Mouse (Mus musculus) right cerebral cortex, postnatal 4 days (tissue): Measurements from ENCODE around the gene Piezo1.

Experiments used
- DNase-seq: peaks from one replicate; pipeline ENCODE4 v3.0.0-alpha.2; 2022

Piezo1 gene

DNA sequence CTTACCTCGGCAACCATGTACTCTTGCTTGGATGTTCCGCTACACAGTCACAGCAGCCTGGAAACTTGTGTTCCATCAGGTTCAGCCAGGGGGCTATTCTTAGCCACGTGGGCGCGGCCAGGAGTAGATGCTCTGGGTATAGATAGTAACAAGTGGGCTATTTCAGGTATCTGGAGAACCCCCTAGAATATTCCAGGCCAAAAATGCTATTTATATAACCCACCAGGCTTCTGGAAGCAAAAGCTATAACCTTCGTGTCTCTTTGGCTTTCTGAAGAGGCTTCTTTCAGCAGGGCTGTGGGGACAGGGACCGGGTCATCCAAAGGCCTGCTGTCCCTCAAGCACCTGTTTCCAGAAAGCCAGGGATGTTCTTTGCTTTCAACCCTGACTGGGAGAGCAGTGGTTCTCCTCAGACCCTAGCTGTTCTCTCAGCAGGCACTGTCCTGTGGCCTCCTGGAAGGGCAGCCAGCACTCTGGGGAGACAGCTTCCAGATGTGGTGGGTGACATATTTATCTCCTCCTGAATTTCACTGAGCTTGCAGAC is 99.9 kb downstream of the Piezo1 start:
- DNase-seq: no peak

DNA sequence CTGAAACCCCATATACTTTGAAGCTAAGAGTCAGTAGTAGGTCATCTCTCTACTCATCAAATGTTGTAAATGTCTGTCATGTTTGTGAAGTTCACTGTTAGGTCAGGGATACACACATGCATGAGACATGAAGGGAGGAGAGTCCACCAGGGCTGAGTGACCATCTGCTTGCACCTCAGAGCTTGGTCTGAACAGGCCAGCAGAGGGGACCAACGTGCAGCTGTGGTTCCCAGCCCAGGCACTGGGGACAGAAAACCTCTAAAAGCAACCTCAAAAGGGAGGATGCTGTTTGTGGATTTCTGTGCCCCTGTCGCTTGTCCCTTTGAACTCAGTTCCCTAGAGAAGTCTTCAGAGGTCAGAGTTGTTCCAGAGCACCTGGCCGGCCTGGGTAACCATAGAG is 105.9 kb downstream of the Piezo1 start:
- no peak for DNase-seq

DNA sequence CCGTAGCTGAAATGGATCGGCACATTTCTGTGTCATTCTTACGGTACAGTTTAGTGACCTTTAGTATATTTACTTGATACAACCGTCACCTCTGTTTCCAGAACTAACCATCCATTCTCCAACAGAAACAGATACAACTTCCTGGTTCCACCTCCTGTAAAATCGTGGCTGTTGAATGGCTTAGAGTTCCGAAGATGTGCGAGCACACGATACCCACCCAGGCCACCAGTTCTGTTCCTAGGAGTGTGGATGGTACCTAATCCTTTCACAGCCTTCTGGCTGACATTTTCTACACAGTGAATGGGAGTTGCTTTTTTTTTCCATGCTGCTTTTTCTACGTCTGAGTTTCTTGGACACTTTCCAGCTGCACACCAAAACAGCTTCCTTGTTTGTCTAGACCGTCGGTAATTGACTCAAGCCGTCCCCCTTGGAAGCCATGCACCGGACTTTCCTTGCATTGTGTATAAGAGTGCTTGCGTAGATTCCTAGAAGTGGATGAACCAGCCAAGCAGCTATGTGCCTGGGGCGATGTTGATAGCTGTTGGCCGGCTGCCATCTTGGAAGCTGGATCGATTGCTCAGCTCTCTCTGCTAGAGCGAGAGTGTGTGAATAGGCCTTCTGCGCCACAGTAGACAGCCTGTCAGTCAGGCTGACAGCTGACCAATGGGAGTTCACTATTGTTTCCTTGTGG is 106.9 kb downstream of the Piezo1 start:
- peak; percentile 84 for DNase-seq

DNA sequence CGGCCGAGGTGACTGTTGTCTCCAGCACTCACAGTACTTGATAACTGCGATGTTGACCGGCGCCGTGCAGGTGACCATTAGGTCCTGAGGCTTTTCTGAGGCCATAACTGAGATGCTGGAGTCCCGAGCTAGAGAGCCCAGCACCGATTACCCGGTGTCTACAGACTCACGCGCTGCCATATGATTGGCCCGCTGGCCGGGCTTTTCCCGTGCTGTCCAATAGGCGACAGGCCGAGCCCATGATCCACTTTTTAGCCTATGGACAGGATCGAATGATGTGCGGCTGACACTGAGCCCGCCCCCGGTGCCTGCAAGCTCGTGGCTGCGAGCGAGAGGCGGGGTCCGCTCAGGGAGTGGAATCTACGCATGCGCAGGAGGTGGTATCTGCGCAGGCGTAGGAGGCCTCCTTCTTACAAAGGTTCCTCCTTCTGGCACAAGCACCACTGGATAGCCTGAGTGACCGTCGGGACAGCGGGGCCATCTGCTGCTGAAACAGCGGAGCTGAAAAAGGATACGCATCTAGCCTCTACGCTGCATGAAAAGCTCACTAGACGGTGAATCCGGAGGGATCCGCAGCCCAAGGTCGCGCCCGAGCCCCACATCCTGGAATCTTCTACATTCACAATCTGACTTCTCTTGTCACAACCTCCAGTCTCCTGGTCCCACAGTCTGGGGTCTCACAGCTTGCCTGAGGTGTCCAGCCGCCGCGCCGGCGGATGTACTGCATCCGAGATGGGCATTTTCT is 107.7 kb downstream of the Piezo1 start, which contains the start of gene Mvd:
Gene Mvd (minus strand): TSS at position 161 of the 745 bp plus-strand sequence.
- peak; percentile 96 for DNase-seq

DNA sequence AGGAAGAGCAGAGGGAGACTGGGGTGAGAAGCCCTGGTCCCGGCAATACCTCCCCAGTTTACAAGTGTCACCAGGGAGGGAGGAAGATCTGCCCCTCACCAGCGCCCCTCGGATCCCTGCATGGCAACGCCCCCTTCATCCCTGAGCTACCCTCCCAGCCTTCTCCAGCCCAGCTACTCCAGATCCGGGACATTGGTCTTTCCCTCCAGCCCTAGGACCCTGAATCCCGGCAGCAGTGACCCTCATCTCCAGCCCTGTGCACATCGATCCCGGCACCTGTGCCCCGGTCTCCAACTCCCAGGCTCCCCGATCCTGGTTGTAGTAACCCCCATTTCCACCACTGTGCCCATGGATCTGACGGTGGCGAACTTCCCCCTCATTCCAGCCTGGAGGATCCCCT is 108.3 kb downstream of the Piezo1 start:
- DNase-seq: no peak

DNA sequence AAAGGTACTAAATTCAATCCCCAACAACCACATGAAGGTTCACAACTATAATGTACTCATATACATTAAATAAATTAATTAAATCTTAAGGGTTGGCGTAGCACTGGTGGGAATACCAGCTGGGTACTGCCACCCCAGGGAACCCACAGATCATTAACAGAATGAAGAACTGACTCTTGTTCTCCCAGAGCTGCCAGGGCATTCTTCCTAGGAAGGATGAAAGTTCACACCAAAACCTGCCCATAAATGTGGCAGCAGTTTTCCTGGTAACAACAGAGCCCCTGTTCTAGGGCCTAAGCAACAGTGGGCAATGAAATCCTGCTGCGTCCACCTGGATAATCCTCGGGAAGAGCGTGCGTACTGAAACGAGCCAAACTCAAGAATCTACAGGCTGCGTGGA is 108.8 kb downstream of the Piezo1 start:
- DNase-seq: no peak

DNA sequence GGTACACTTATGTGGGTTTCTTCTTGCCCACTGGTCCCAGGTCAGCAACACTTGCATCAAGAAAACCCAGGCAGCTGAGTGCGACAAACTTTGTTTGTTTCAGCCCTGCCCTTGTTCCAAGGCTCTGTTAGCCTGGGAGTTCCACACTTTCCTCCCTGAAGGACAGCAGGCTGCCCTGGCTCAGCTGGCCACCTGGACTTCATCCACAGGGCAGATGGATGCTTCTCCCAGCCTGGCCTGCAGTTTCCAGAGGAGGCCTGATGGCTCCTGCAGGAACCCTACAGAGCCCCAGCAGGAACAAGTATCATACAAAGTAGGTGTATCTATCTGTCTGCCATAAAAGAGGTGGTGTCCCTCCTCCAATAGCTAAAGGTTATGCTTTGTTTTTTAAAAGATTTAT is 109.8 kb downstream of the Piezo1 start:
- no peak for DNase-seq

DNA sequence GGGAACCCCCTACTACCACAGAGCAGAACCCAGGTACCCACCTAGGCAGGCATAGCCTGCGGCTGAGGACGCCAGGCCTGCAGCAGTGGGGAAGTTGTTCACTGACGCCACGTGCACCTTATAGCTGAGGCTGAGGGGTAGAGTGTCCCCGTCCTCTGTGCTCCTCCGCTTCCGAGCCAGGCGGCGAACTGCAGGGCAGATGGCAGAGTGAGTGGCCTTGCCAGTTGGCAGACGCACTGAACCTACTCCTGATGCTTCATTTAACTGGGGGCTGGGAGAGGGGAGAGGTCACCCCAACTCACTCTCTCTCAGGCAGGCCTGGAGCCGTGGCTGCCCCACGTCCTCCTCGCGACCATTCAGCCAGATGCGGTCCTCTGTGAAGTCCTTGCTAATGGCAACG is 111.8 kb downstream of the Piezo1 start:
- DNase-seq: no peak

DNA sequence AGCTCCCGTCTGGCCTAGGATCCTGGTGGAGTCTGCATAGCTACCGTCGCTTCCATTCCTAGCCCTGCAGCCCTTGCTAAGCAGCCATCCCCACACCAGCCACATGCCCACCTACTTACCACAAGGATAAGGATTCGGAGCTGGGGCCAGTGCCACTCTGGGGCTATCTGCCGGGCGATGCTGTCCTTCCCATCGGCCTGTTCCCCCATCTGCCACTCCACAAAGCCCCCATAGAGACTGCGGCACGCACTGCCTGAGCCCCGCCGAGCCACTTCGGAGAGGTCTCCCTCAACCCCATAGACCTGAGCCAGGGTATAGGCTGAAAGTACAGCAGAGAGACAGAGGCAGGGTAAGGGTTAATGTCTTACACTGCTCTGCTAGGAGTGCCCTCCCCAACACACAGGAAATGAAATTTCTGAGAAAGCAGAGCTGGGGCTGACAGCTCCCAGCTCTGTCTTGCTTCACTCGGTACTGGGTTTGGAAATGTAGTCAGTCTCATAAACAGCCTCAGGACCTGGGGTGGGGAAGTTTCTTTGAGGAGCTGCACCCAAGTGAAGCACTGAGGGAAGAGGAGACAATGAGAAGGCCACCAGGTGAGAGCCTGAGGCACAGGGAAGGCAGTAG is 113.3 kb downstream of the Piezo1 start:
- DNase-seq: no peak

DNA sequence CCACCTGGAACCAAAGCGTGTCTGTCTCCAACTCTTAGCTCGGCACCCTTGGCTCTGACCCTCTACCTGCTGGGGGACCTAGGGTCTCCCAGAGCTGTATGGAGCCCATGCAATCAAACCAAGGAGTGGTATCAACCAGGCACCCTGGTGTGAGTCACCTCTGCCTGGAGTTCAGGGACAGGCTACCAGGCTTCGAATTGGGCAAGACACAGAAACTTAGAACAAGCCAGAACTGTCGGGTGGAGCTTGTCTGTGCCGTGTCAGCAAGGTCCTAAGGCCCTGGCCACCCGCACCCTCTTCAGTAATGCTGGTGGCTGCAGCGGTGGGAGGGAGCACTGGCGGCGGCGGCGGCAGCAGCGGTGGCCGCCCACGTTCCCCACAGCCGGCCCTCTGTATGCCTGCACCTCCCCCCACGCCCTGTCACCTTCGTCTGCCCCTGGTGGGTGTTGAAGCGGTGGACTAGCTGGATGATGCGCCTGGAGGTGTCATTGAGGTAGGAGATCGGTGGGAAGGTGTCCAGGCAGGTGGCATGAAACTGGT is 114.5 kb downstream of the Piezo1 start:
- no peak for DNase-seq

DNA sequence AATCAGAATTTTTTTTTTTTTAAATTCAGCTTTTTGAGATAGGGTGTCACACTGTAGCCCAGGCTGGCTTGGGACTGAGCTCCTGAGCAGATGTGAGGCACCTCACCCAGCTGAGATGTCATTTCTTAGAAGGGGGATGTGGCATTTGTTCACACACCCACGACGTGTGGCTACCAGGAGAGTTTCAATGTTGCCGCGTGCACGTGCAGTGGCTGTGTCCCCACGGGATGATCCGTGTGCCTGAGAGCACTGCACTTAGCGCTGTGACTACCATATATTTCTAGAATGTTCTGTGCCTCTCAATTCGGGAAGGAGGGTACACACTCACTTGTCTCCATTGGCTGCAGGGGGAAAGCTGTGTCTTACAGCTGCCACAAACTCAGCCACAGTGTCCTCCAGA is 115.0 kb downstream of the Piezo1 start:
- DNase-seq: no peak

DNA sequence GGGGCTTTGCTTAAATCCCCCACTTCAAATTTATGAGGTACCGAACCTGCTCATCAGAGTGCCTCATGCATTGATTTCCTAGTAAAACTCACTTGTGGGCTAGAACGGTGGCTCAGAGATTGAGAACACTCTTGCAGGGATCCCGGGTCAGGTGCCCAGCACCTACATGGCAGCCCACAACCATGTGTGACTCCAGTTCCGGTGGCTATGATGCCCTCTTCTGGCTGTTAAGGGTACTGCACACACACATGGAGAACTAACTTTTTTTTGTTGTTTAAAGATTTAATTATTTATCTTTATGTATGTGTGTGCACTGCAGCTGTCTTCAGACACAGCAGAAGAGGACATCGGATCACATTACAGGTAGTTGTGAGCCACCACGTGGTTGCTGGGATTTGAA is 115.8 kb downstream of the Piezo1 start:
- no peak for DNase-seq

DNA sequence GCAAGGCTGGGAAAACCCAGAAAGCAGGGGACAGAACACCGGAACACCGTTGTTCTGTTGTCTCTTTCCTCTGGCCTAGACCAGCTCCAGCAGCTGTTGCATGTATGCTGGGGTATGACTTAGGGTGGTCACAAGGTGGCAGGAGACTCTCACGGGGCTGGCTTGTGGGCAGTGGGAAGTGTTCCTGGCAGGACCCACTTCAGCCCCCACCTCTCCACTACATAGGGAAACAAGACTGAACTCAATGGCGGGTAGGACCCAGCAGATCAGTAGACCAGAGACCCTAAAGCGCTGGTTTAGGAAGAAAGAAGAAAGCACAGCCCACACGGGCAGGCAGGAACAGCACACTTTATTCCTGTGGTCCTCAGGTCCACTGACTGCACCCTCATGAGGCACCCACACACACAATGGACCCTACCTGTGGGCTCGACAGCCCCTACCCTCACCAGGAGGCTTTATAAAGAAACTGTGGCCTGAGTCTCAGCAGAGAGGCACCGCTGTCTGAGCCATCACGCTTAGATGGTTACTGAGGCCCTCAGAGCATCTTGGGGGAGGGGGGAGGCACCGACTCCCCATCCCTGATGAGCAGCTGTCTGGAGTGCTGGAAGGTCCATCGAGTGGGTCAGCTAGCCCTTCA is 117.7 kb downstream of the Piezo1 start:
- no peak for DNase-seq

DNA sequence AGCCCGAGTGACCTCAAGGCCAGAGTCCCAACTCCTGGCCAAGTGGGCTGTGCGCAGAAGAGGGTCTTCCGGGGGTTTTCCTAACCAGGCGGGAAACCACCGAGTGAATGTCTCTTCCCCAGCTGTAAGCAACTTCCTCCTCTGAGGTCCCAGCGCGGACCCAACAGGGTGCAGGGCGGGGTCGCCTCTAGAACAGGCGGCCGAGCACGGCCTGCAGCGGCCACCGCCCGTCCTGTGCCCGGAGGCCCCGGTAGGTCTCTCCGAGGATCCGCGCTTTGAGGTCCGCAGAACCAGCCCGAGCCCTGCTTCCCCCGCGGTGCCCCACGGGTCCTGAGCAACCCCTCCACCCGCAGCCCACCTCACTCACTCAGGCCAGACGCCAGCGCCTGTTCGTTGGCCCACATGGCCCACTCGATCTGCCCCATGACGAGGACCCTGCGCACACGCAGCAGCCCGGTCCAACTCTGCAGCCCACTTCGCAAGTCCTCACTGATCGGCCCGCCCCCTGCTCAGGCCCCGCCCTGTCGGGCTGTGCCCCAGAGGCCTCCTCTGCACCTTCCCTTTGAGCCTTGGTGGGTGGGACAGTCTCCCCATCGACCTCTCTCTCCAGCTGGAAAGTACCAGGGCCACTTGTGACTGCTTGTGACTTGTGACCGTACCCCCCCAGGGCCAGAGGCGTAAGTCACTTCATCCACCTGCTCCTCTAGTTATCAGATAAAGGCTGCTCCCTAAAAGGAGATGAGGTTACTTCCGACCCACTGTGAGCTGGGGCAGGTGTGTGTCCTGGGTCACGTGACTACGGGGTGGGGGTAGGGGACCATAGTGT is 118.5 kb downstream of the Piezo1 start, which contains the start of gene Cyba:
Gene Cyba (minus strand): TSS at position 488 of the 826 bp plus-strand sequence.
- peak; percentile 38 for DNase-seq
